Mouse (Mus musculus) heart, embryonic 13.5 days (tissue): Measurements from ENCODE around the gene Emilin1. TPM values are rescaled to one million over a fixed set of nuclear protein-coding genes. Genes with fewer than 3 reads are reported as not detected.
A peak's percentile ranks its signal among the peaks of the same experiment; 100 is the strongest.

Source experiments
- ATAC-seq: fragments of 200-750 bp; cut with Nextera tagmentation; 2 replicates; pipeline ENCODE4 v1.8.0; 2017; ENCODE audit warnings: moderate TSS enrichment; ENCODE audit not compliant: insufficient number of reproducible peaks, low FRiP score, low TSS enrichment; ENCODE audit errors: extremely low read depth
- H3K27ac ChIP-seq: fragments of 300-500 bp; sonication (generic); replicated peaks from 2 replicates; pipeline ENCODE4 v1.5.1; 2015; ENCODE audit warnings: moderate library complexity, mild to moderate bottlenecking, inconsistent platforms
- H3K27me3 ChIP-seq: fragments of 300-500 bp; sonication (generic); replicated peaks from 2 replicates; pipeline ENCODE4 v1.6.1; 2015; ENCODE audit warnings: mild to moderate bottlenecking, inconsistent platforms
- H3K36me3 ChIP-seq: fragments of 300-500 bp; sonication (generic); 2 replicates; pipeline ENCODE4 v1.6.1; 2015; ENCODE audit warnings: mild to moderate bottlenecking, inconsistent platforms
- H3K4me1 ChIP-seq: fragments of 300-500 bp; sonication (generic); 2 replicates; pipeline ENCODE4 v1.6.1; 2015; ENCODE audit warnings: inconsistent platforms
- H3K4me2 ChIP-seq: fragments of 300-500 bp; sonication (generic); 2 replicates; pipeline ENCODE4 v1.6.1; 2015; ENCODE audit warnings: inconsistent platforms, mild to moderate bottlenecking, moderate library complexity
- H3K4me3 ChIP-seq: fragments of 300-500 bp; sonication (generic); 2 replicates; pipeline ENCODE4 v1.5.1; 2015; ENCODE audit warnings: moderate library complexity, mild to moderate bottlenecking, inconsistent platforms
- H3K9ac ChIP-seq: fragments of 300-500 bp; sonication (generic); 2 replicates; pipeline ENCODE4 v1.6.1; 2015; ENCODE audit warnings: inconsistent platforms, mild to moderate bottlenecking, moderate library complexity
- H3K9me3 ChIP-seq: fragments of 300-500 bp; sonication (generic); 2 replicates; pipeline ENCODE4 v1.6.1; 2016; ENCODE audit warnings: inconsistent platforms
- WGBS: fragments of 180-500 bp; shearing (Covaris S2); methylation state at CpG from one replicate; pipeline ENCODE4 v1.1.7; 2015; ENCODE audit warnings: mixed read lengths; 5-methylcytosine and 5-hydroxymethylcytosine counted together
- polyA plus RNA-seq: library from polyadenylated mRNA; unstranded; fragments of >200 nt; fragmentation: Nextera tagmentation; extraction: Ambion mirVana; gene quantifications from 2 replicates; pipeline ENCODE4 v1.2.1, GENCODE M21; 2015

The Emilin1 gene
- polyA plus RNA-seq, 1 experiment from 2014 or later = 168 TPM

GRCm38 (mm10) chr5:30949654-30950326 lies 36.6 kb downstream of the Emilin1 start:
- Histone ChIP-seq H3K4me1 (peaks cover 31% of the 10 kb centered on the region), H3K36me3 (peaks cover 30% of the 10 kb centered on the region), H3K9ac (peak overlapping the region; percentile 84), H3K27ac (peak overlapping the region; percentile 58), H3K4me3 (peak overlapping the region; percentile 69), H3K4me2 (peak overlapping the region; percentile 90), H3K9me3 (no peaks in the 10 kb centered on the region), H3K27me3 (peaks cover 16% of the 10 kb centered on the region)
- peak; percentile 78 for ATAC-seq
- under 1% methylated on average over 31 of the region's 31 CpGs for WGBS

DNA sequence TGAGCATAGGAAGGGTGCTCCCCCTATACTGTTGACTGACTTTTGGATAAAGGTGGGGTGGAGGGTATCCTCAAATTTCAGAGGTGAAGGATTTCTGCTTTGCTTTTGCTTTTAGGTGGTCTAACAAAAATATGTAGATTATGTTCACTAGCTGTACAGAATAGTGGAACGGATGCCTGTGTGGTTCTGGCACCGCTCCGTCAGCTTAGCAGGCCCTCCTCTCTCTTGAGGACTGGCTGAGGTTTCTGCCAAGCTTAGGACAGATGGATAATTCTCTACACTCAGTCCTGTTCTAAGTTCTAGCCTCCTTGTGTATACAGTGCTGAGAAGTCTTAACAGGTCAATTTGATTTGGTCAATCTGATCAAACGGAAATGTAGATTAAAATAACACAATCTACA lies 37.2 kb downstream of the Emilin1 start:
- no peak for ATAC-seq
- H3K9ac ChIP-seq = peak overlapping the region; percentile 84
- no peaks in the 10 kb centered on the region for H3K9me3 ChIP-seq
- peak overlapping the region; percentile 90 for H3K4me2 ChIP-seq
- peak overlapping the region; percentile 69 for H3K4me3 ChIP-seq
- H3K4me1 ChIP-seq = peaks cover 24% of the 10 kb centered on the region
- 65% methylated on average over 4 of the region's 4 CpGs for WGBS
- no peak overlapping the region for H3K27ac ChIP-seq
- peaks cover 37% of the 10 kb centered on the region for H3K36me3 ChIP-seq
- H3K27me3 ChIP-seq = peaks cover 10% of the 10 kb centered on the region

DNA sequence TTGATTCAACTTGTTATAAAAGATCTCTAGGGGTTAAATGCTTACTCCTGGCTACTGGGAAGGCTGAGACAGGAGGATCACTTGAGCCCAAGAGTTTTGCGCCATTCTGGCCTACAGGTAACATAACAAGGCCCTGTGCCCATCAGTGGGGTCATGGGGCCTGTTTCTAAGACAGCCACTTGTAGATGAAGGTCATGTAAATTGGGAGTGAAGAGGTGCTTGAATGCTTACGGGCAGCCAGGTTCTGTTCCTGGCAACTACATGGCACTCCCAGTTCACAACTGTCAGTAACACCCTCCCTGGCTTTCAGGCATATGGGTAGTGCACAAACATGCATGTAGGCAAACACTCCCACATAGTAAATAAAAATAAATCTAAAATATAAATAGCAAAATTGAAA lies 37.7 kb downstream of the Emilin1 start:
- Histone ChIP-seq H3K27me3 (peaks cover 5% of the 10 kb centered on the region), H3K36me3 (peaks cover 41% of the 10 kb centered on the region), H3K27ac (no peak overlapping the region), H3K4me1 (peaks cover 20% of the 10 kb centered on the region), H3K9ac (no peak overlapping the region), H3K9me3 (no peaks in the 10 kb centered on the region), H3K4me2 (peak overlapping the region; percentile 90; the same call in 1 of the 2 replicates), H3K4me3 (no peak overlapping the region)
- no peak for ATAC-seq
- 71% methylated on average over 2 of the region's 2 CpGs for WGBS

DNA sequence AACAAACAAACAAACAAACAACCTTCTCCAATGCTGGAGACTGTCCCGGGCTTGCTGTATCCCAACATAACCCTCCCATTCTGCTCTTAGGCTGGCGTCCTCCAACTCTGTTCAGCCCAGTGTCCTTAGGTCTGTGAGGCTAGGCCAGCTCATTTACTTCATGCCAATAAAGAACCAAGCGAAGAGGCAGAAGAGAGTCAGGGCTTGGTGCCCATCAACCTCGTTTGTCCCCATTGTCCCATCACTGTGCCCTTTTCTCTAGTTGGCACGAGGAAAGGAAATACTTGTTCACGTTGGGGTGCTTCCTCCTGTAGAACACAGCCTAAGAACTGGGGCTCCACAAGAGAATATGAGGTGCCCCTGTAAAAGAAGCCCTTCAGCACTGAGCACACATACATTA lies 38.5 kb downstream of the Emilin1 start:
- no peak for ATAC-seq
- Histone ChIP-seq H3K4me2 (no peak overlapping the region), H3K27ac (no peak overlapping the region), H3K4me1 (peaks cover 20% of the 10 kb centered on the region), H3K4me3 (no peak overlapping the region), H3K27me3 (no peaks in the 10 kb centered on the region), H3K36me3 (peaks cover 44% of the 10 kb centered on the region), H3K9me3 (no peaks in the 10 kb centered on the region), H3K9ac (no peak overlapping the region)
- 79% methylated on average over 6 of the region's 6 CpGs for WGBS

- no peak overlapping the region for H3K4me3 ChIP-seq
- 75% methylated on average over 5 of the region's 5 CpGs for WGBS
- H3K9ac ChIP-seq = no peak overlapping the region
- peaks cover 23% of the 10 kb centered on the region for H3K4me1 ChIP-seq
- no peaks in the 10 kb centered on the region for H3K27me3 ChIP-seq
- H3K27ac ChIP-seq = no peak overlapping the region
- no peaks in the 10 kb centered on the region for H3K9me3 ChIP-seq
- H3K36me3 ChIP-seq = peaks cover 48% of the 10 kb centered on the region
- ATAC-seq = no peak
- no peak overlapping the region for H3K4me2 ChIP-seq
Observed at GRCm38 (mm10) chr5:30952551-30952950, 39.3 kb downstream of the Emilin1 start.

- Histone ChIP-seq H3K4me2 (no peak overlapping the region), H3K27me3 (no peaks in the 10 kb centered on the region), H3K27ac (no peak overlapping the region), H3K9ac (no peak overlapping the region), H3K9me3 (no peaks in the 10 kb centered on the region), H3K36me3 (peaks cover 63% of the 10 kb centered on the region), H3K4me3 (no peak overlapping the region), H3K4me1 (peaks cover 35% of the 10 kb centered on the region)
- no peak for ATAC-seq
- 92% methylated on average over 6 of the region's 6 CpGs for WGBS
Observed at GRCm38 (mm10) chr5:30954065-30954464, 40.9 kb downstream of the Emilin1 start.

DNA sequence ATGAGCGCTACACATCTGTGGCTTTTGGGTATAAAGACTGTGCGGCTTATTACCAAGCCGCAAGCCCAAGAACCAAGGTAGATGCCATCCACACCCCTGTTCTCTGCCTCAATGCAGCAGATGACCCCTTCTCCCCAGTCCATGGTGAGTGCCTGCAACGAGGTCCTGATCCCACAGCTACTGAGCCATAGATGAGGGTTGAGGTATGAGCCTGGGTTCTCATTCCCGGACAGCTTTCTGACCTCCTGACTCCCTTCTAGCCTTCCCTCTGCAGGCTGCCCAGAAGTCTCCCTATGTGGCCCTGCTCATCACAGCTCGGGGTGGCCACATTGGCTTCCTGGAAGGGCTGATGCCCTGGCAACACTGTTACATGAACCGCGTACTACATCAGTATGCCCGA lies 41.4 kb downstream of the Emilin1 start:
- Histone ChIP-seq H3K4me3 (no peak overlapping the region), H3K4me1 (peaks cover 36% of the 10 kb centered on the region), H3K4me2 (no peak overlapping the region), H3K27me3 (no peaks in the 10 kb centered on the region), H3K9ac (no peak overlapping the region), H3K36me3 (peaks cover 63% of the 10 kb centered on the region), H3K27ac (no peak overlapping the region), H3K9me3 (no peaks in the 10 kb centered on the region)
- 91% methylated on average over 9 of the region's 9 CpGs for WGBS
- no peak for ATAC-seq

- Histone ChIP-seq H3K4me2 (no peak overlapping the region), H3K27me3 (no peaks in the 10 kb centered on the region), H3K27ac (no peak overlapping the region), H3K4me1 (peaks cover 32% of the 10 kb centered on the region), H3K9me3 (no peaks in the 10 kb centered on the region), H3K9ac (no peak overlapping the region), H3K4me3 (no peak overlapping the region), H3K36me3 (peaks cover 63% of the 10 kb centered on the region)
- 89% methylated on average over 6 of the region's 6 CpGs for WGBS
- ATAC-seq = no peak
Observed at GRCm38 (mm10) chr5:30955751-30956150, 42.5 kb downstream of the Emilin1 start.

- H3K4me3 ChIP-seq = no peak overlapping the region
- H3K36me3 ChIP-seq = peaks cover 52% of the 10 kb centered on the region
- peaks cover 28% of the 10 kb centered on the region for H3K4me1 ChIP-seq
- no peak for ATAC-seq
- WGBS = 94% methylated on average over 6 of the region's 6 CpGs
- no peak overlapping the region for H3K27ac ChIP-seq
- H3K27me3 ChIP-seq = no peaks in the 10 kb centered on the region
- H3K9ac ChIP-seq = peak overlapping the region; percentile 44; the same call in 1 of the 2 replicates
- no peaks in the 10 kb centered on the region for H3K9me3 ChIP-seq
- no peak overlapping the region; the same call in 1 of the 2 replicates for H3K4me2 ChIP-seq
Observed at GRCm38 (mm10) chr5:30957891-30958290, 44.7 kb downstream of the Emilin1 start.

GRCm38 (mm10) chr5:30959198-30959854 lies 46.1 kb downstream of the Emilin1 start:
- peak overlapping the region; percentile 89 for H3K9ac ChIP-seq
- ATAC-seq = no peak
- 31% methylated on average over 19 of the region's 19 CpGs for whole genome bisulfite sequencing

GRCm38 (mm10) chr5:30959966-30960501 lies 46.8 kb downstream of the Emilin1 start, which contains the start of gene Preb:
TSS of gene Preb (minus strand) at chr5:30960361.
- ATAC-seq = peak; percentile 87
- Histone ChIP-seq H3K4me1 (peaks cover 28% of the 10 kb centered on the region), H3K27me3 (no peaks in the 10 kb centered on the region), H3K36me3 (peaks cover 30% of the 10 kb centered on the region), H3K9ac (peak within 1 kb of the TSS; percentile 89), H3K27ac (peak within 1 kb of the TSS; percentile 87), H3K9me3 (no peaks in the 10 kb centered on the region), H3K4me2 (peak within 1 kb of the TSS; percentile 95), H3K4me3 (peak within 1 kb of the TSS; percentile 80)
- under 1% methylated on average over 56 of the region's 56 CpGs for WGBS

More at GRCm38 (mm10) chr5:30959198-30959854, 46.1 kb downstream of the Emilin1 start:
- Histone ChIP-seq H3K4me2 (peak overlapping the region; percentile 95), H3K36me3 (peaks cover 37% of the 10 kb centered on the region), H3K9me3 (no peaks in the 10 kb centered on the region), H3K27me3 (no peaks in the 10 kb centered on the region), H3K27ac (peak overlapping the region; percentile 87), H3K4me1 (peaks cover 28% of the 10 kb centered on the region), H3K4me3 (peak overlapping the region; percentile 80)
